Mouse (Mus musculus) thymus, adult 2 months (tissue): ENCODE results near the gene Ccdc142. TPM values are rescaled to one million over a fixed set of nuclear protein-coding genes. Genes with fewer than 3 reads are reported as not detected.
A peak's percentile ranks its signal among the peaks of the same experiment; 100 is the strongest.

Experiments used
- DNase-seq: peaks from one replicate; pipeline ENCODE4 v3.0.0; 2021
- H3K27ac ChIP-seq: fragments of 200-500 bp; 2 replicates; pipeline ENCODE4 v1.5.1; 2012; ENCODE audit warnings: low read length, control low read depth; ENCODE audit not compliant: control insufficient read depth, insufficient read depth
- H3K27me3 ChIP-seq: fragments of 200-500 bp; 2 replicates; pipeline ENCODE4 v1.6.1; 2012; ENCODE audit warnings: mild to moderate bottlenecking, low read length, moderate library complexity, mixed read lengths; ENCODE audit not compliant: control insufficient read depth, insufficient read depth
- H3K36me3 ChIP-seq: fragments of 200-500 bp; 2 replicates; pipeline ENCODE4 v1.6.1; 2012; ENCODE audit warnings: mild to moderate bottlenecking, low read length, moderate library complexity; ENCODE audit not compliant: control insufficient read depth, insufficient read depth
- H3K4me1 ChIP-seq: fragments of 200-500 bp; replicated peaks from 2 replicates; pipeline ENCODE4 v1.6.1; 2012; ENCODE audit warnings: low read length; ENCODE audit not compliant: control insufficient read depth, insufficient read depth
- H3K4me3 ChIP-seq: fragments of 200-500 bp; 2 replicates; pipeline ENCODE4 v1.5.1; 2012; ENCODE audit warnings: mild to moderate bottlenecking, low read length, control low read depth, moderate library complexity; ENCODE audit not compliant: control insufficient read depth, insufficient read depth
- CTCF ChIP-seq: fragments of 200-500 bp; IDR thresholded peaks from 2 replicates; pipeline ENCODE4 v1.5.1; 2012; ENCODE audit warnings: mild to moderate bottlenecking, control low read depth, low read length, moderate library complexity, borderline replicate concordance; ENCODE audit not compliant: control insufficient read depth, poor library complexity, insufficient read depth; ENCODE audit errors: extremely low read depth
- POLR2A ChIP-seq: fragments of 200-500 bp; IDR thresholded peaks from 2 replicates; pipeline ENCODE4 v1.6.1; 2012; ENCODE audit warnings: mild to moderate bottlenecking, low read length, control low read depth, moderate library complexity; ENCODE audit not compliant: control insufficient read depth, poor library complexity, insufficient read depth; ENCODE audit errors: extremely low read depth
- WGBS: fragments of 180-500 bp; shearing (Covaris S2); methylation state at CpG from one replicate; pipeline ENCODE4 v1.1.7; 2018; 5-methylcytosine and 5-hydroxymethylcytosine counted together
- polyA plus RNA-seq: library from polyadenylated mRNA; depleted of rRNA; stranded (reverse); fragments of >200 nt; gene quantifications from 2 replicates; pipeline ENCODE4 v1.2.3, GENCODE M21; 2012

Gene Ccdc142
- polyA plus RNA-seq, 1 experiment, result 18.9 TPM

- H3K27ac ChIP-seq, result no peak overlapping the region
- DNase-seq, result no peak
- H3K27me3 ChIP-seq, result no peaks in the 10 kb centered on the region
- TF ChIP-seq CTCF, result no peak
- TF ChIP-seq POLR2A, result no peak
- H3K36me3 ChIP-seq, result no peaks in the 10 kb centered on the region
- 93% methylated on average over 4 of the region's 4 CpGs for WGBS
- peaks cover 29% of the 10 kb centered on the region for H3K4me1 ChIP-seq
- H3K4me3 ChIP-seq, result no peak overlapping the region
Observed at GRCm38 (mm10) chr6:83117165-83117438, 15.7 kb downstream of the Ccdc142 start.

- H3K36me3 ChIP-seq, result no peaks in the 10 kb centered on the region
- TF ChIP-seq POLR2A (no peak), CTCF (no peak)
- no peaks in the 10 kb centered on the region for H3K27me3 ChIP-seq
- no peak overlapping the region for H3K4me3 ChIP-seq
- H3K27ac ChIP-seq, result no peak overlapping the region
- peaks cover 32% of the 10 kb centered on the region for H3K4me1 ChIP-seq
- WGBS, result 99% methylated on average over 13 of the region's 13 CpGs
- DNase-seq, result no peak
Observed at GRCm38 (mm10) chr6:83117616-83118015, 16.2 kb downstream of the Ccdc142 start.

- H3K4me3 ChIP-seq, result no peak overlapping the region
- H3K36me3 ChIP-seq, result no peaks in the 10 kb centered on the region
- no peak for DNase-seq
- peaks cover 32% of the 10 kb centered on the region for H3K4me1 ChIP-seq
- H3K27ac ChIP-seq, result no peak overlapping the region
- H3K27me3 ChIP-seq, result no peaks in the 10 kb centered on the region
- 97% methylated on average over 11 of the region's 11 CpGs for WGBS
- TF ChIP-seq POLR2A (no peak), CTCF (no peak)
Observed at GRCm38 (mm10) chr6:83118369-83118768, 17.0 kb downstream of the Ccdc142 start.

- H3K27ac ChIP-seq, result no peak overlapping the region
- H3K27me3 ChIP-seq, result no peaks in the 10 kb centered on the region
- no peak for TF ChIP-seq CTCF
- no peak for TF ChIP-seq POLR2A
- DNase-seq, result peak; percentile 31
- no peaks in the 10 kb centered on the region for H3K36me3 ChIP-seq
- H3K4me3 ChIP-seq, result no peak overlapping the region
- H3K4me1 ChIP-seq, result peaks cover 35% of the 10 kb centered on the region
- WGBS, result 36% methylated on average over 14 of the region's 14 CpGs
Observed at GRCm38 (mm10) chr6:83118825-83119733, 17.7 kb downstream of the Ccdc142 start.

GRCm38 (mm10) chr6:83119734-83120051 lies 18.3 kb downstream of the Ccdc142 start:
- H3K4me1 ChIP-seq, result peaks cover 40% of the 10 kb centered on the region
- H3K36me3 ChIP-seq, result no peaks in the 10 kb centered on the region
- H3K27ac ChIP-seq, result no peak overlapping the region
- no peak overlapping the region for H3K4me3 ChIP-seq
- no peak for DNase-seq
- WGBS, result 17% methylated on average over 7 of the region's 7 CpGs
- TF ChIP-seq POLR2A (no peak), CTCF (no peak)
- no peaks in the 10 kb centered on the region for H3K27me3 ChIP-seq

- peak; percentile 94 for DNase-seq
- H3K27ac ChIP-seq, result peak within 1 kb of the TSS; percentile 70
- peaks cover 36% of the 10 kb centered on the region for H3K4me1 ChIP-seq
- 1% methylated on average over 38 of the region's 38 CpGs for WGBS
- H3K4me3 ChIP-seq, result peak within 1 kb of the TSS; percentile 89
- TF ChIP-seq CTCF (peak; percentile 62; the same call in 1 of the 2 replicates), POLR2A (peak; percentile 91)
- no peaks in the 10 kb centered on the region for H3K36me3 ChIP-seq
- no peaks in the 10 kb centered on the region for H3K27me3 ChIP-seq
Observed at GRCm38 (mm10) chr6:83120930-83121862, 19.8 kb downstream of the Ccdc142 start, which contains the start of gene Wbp1. Wbp1 (minus strand) TSS chr6:83121559.
